Comparison of ENCODE assay signal across 47 mouse cellular contexts in genomic region chr9:114471892-114472291, GRCm38 (mm10). TPM values are rescaled to one million over a fixed set of nuclear protein-coding genes. Genes with fewer than 3 reads are reported as not detected.
"Had no signal": no experiment of that assay in that cellular context is flagged by ENCODE, and none has a peak within 500 bp of the region (broad histone marks: within the 10 kb centered on the region; RNA-seq: fewer than 3 reads in every experiment).

No protein-coding gene starts in this region.

- H3K9ac ChIP-seq: heart, embryonic 12.5 days; heart, embryonic 13.5 days; heart, embryonic 15.5 days; hindbrain, embryonic 12.5 days; hindbrain, embryonic 13.5 days; hindbrain, embryonic 14.5 days; hindbrain, embryonic 15.5 days; intestine, embryonic 15.5 days; kidney, embryonic 15.5 days had no signal

- H3K4me2 ChIP-seq: heart, embryonic 11.5 days; heart, embryonic 12.5 days; heart, embryonic 13.5 days; heart, embryonic 15.5 days; hindbrain, embryonic 12.5 days; hindbrain, embryonic 13.5 days; hindbrain, embryonic 14.5 days; hindbrain, embryonic 15.5 days; intestine, embryonic 15.5 days; kidney, embryonic 15.5 days had no signal

- H3K27ac ChIP-seq: heart, embryonic 10.5 days; heart, embryonic 13.5 days; heart, embryonic 15.5 days; hindbrain, embryonic 10.5 days; hindbrain, embryonic 12.5 days; hindbrain, embryonic 13.5 days; hindbrain, embryonic 14.5 days; hindbrain, embryonic 15.5 days; hindbrain, postnatal 0 days; intestine, embryonic 15.5 days; kidney, embryonic 15.5 days; kidney, postnatal 0 days; layer of hippocampus, adult 2 months; left cerebral cortex, adult 2 months had no signal

- DNase-seq: heart, postnatal 10 days; heart, postnatal 14 days; heart, postnatal 36 days; heart, postnatal 4 days; kidney, adult 18-20 months; kidney, adult 2 months; kidney, adult 8-10 months; kidney, adult 9 months; kidney, postnatal 10 days; kidney, postnatal 14 days; kidney, postnatal 25 days; kidney, postnatal 36 days; kidney, postnatal 4 days; layer of hippocampus, adult 9-11 months; layer of hippocampus, postnatal 36 days had no signal

- H3K4me1 ChIP-seq: heart, embryonic 12.5 days; heart, embryonic 15.5 days; hindbrain, embryonic 12.5 days; hindbrain, embryonic 13.5 days; hindbrain, embryonic 15.5 days; intestine, embryonic 15.5 days had no signal

- H3K4me3 ChIP-seq: heart, embryonic 10.5 days; heart, embryonic 12.5 days; heart, embryonic 13.5 days; heart, embryonic 15.5 days; hindbrain, embryonic 10.5 days; hindbrain, embryonic 12.5 days; hindbrain, embryonic 13.5 days; hindbrain, embryonic 15.5 days; intestine, embryonic 15.5 days; kidney, embryonic 15.5 days; layer of hippocampus, adult 2 months; left cerebral cortex, adult 2 months had no signal

- H3K9me3 ChIP-seq: heart, embryonic 10.5 days; heart, embryonic 12.5 days; heart, embryonic 15.5 days; hindbrain, embryonic 10.5 days; hindbrain, embryonic 12.5 days; hindbrain, embryonic 13.5 days; hindbrain, embryonic 15.5 days; intestine, embryonic 15.5 days; kidney, embryonic 15.5 days had no signal

- H3K27me3 ChIP-seq: heart, embryonic 12.5 days; heart, embryonic 13.5 days; heart, embryonic 15.5 days; hindbrain, embryonic 12.5 days; hindbrain, embryonic 13.5 days; hindbrain, embryonic 15.5 days; intestine, embryonic 15.5 days; kidney, embryonic 15.5 days had no signal

- H3K36me3 ChIP-seq: intestine, embryonic 15.5 days had no signal

RNA-seq across cellular contexts. Expression of gene Ccr4, which starts 32.8 kb away (rescaled TPM):
- total RNA-seq: heart, postnatal 25 days; heart, postnatal 36 days; heart, postnatal 4 days; hematopoietic stem cell, adult 5-6 weeks; hindbrain, postnatal 0 days; layer of hippocampus, adult 18-20 months; layer of hippocampus, adult 2 months; layer of hippocampus, adult 8-10 months; layer of hippocampus, postnatal 14 days; layer of hippocampus, postnatal 25 days; layer of hippocampus, postnatal 36 days; left cerebral cortex, adult 18-20 months; left cerebral cortex, adult 2 months; left cerebral cortex, adult 8-10 months had no signal
- polyA plus RNA-seq: heart, embryonic 10.5 days; heart, embryonic 11.5 days; heart, embryonic 12.5 days; heart, embryonic 13.5 days; heart, embryonic 14.5 days; heart, embryonic 15.5 days; heart, postnatal 0 days; hindbrain, embryonic 10.5 days; hindbrain, embryonic 11.5 days; hindbrain, embryonic 12.5 days; hindbrain, embryonic 13.5 days; hindbrain, embryonic 14.5 days; hindbrain, embryonic 15.5 days; hindbrain, embryonic 16.5 days; hindbrain, postnatal 0 days had no signal

RNA-seq across cellular contexts. Expression of gene C130032M10Rik, which starts 43.6 kb away (rescaled TPM):
- total RNA-seq: heart, postnatal 10 days; heart, postnatal 14 days; heart, postnatal 25 days; heart, postnatal 36 days; heart, postnatal 4 days; hematopoietic stem cell, adult 5-6 weeks; hindbrain, postnatal 0 days; layer of hippocampus, adult 18-20 months; layer of hippocampus, adult 2 months; layer of hippocampus, adult 8-10 months; layer of hippocampus, postnatal 14 days; layer of hippocampus, postnatal 25 days; layer of hippocampus, postnatal 36 days; left cerebral cortex, adult 18-20 months; left cerebral cortex, adult 2 months; left cerebral cortex, adult 8-10 months had no signal
- polyA plus RNA-seq: hindbrain, embryonic 11.5 days; hindbrain, embryonic 14.5 days; hindbrain, embryonic 15.5 days; hindbrain, embryonic 16.5 days; hindbrain, postnatal 0 days; inflammation-experienced regulatory T-cells, adult 6 months; intestine, embryonic 14.5 days; intestine, postnatal 0 days; kidney, adult 2 months; large intestine, adult 2 months had no signal
